ENCODE assay signal across 11 mouse cellular contexts in genomic region chr4:63744693-63745171, GRCm38 (mm10). TPM values are rescaled to one million over a fixed set of nuclear protein-coding genes. Genes with fewer than 3 reads are reported as not detected.
DNase-seq lines count a peak whose midpoint lies in the region; ATAC-seq and TF ChIP-seq lines count a peak whose summit lies in the region.
"Had no signal": no experiment of that assay in that cellular context is flagged by ENCODE, and none has a peak within 500 bp of the region (broad histone marks: within the 10 kb centered on the region; RNA-seq: fewer than 3 reads in every experiment).

Tnfsf15 (minus strand) TSS chr4:63745113.

- no peaks in the 10 kb centered on the region for H3K4me1 ChIP-seq in midbrain, embryonic 13.5 days (replicated peaks)
- H3K4me1 ChIP-seq in midbrain, embryonic 10.5 days, result peaks cover 5% of the 10 kb centered on the region
- H3K4me1 ChIP-seq in embryonic facial prominence, embryonic 12.5 days, result peaks cover 14% of the 10 kb centered on the region; the same call in 1 of the 2 replicates
- peaks cover 5% of the 10 kb centered on the region for H3K4me1 ChIP-seq in liver, adult 2 months (ENCODE audit: control insufficient read depth, insufficient read depth, low read length)
- peaks cover 26% of the 10 kb centered on the region; the same call in 1 of the 2 replicates for H3K4me1 ChIP-seq in stomach, embryonic 14.5 days (ENCODE audit: control insufficient read depth, insufficient read depth, low read length)
- H3K4me1 ChIP-seq: neural tube, embryonic 12.5 days had no signal

- DNase-seq in midbrain, embryonic 10.5 days (ENCODE audit: low spot score), result no peak
- DNase-seq in heart, postnatal 4 days, result peak; percentile 74
- DNase-seq in liver, adult 2 months (ENCODE audit: extremely low read depth, low read depth, low spot score), result peak; percentile 84
- no peak for DNase-seq in T-cell, adult 2 months (ENCODE audit: low spot score)

- peak; percentile 65 for ATAC-seq in midbrain, embryonic 13.5 days
- 0 out of 2 replicates have a peak, but pooled peaks have one; percentile 17 for ATAC-seq in embryonic facial prominence, embryonic 12.5 days (ENCODE audit: insufficient number of reproducible peaks, insufficient read depth, low FRiP score, low TSS enrichment)
- peak; percentile 24; the same call in 1 of the 2 replicates for ATAC-seq in stomach, embryonic 14.5 days (ENCODE audit: insufficient number of reproducible peaks, insufficient read depth, low FRiP score, low read depth)
- no peak for ATAC-seq in megakaryocyte-erythroid progenitor cell, adult 5-6 weeks (replicated peaks; ENCODE audit: low FRiP score, low TSS enrichment, poor library complexity, severe bottlenecking)

- H3K27me3 ChIP-seq in midbrain, embryonic 13.5 days, result no peaks in the 10 kb centered on the region
- no peaks in the 10 kb centered on the region for H3K27me3 ChIP-seq in midbrain, embryonic 10.5 days (ENCODE audit: low read depth, poor library complexity, severe bottlenecking)
- H3K27me3 ChIP-seq in embryonic facial prominence, embryonic 12.5 days, result no peaks in the 10 kb centered on the region
- no peaks in the 10 kb centered on the region for H3K27me3 ChIP-seq in liver, adult 2 months (ENCODE audit: control insufficient read depth, insufficient read depth, low read length)
- H3K27me3 ChIP-seq in stomach, embryonic 14.5 days (ENCODE audit: control insufficient read depth, insufficient read depth, low read length), result no peaks in the 10 kb centered on the region
- H3K27me3 ChIP-seq: neural tube, embryonic 12.5 days had no signal

- no peaks in the 10 kb centered on the region for H3K36me3 ChIP-seq in midbrain, embryonic 13.5 days
- H3K36me3 ChIP-seq in midbrain, embryonic 10.5 days, result no peaks in the 10 kb centered on the region
- H3K36me3 ChIP-seq in embryonic facial prominence, embryonic 12.5 days, result no peaks in the 10 kb centered on the region
- no peaks in the 10 kb centered on the region for H3K36me3 ChIP-seq in liver, adult 2 months (ENCODE audit: control insufficient read depth, insufficient read depth, low read length)
- no peaks in the 10 kb centered on the region for H3K36me3 ChIP-seq in stomach, embryonic 14.5 days (ENCODE audit: control insufficient read depth, insufficient read depth, low read length)
- H3K36me3 ChIP-seq: G1E; neural tube, embryonic 12.5 days had no signal

- H3K27ac ChIP-seq in midbrain, embryonic 13.5 days, result no peak within 1 kb of the TSS
- no peak within 1 kb of the TSS for H3K27ac ChIP-seq in midbrain, embryonic 10.5 days (replicated peaks)
- no peak within 1 kb of the TSS for H3K27ac ChIP-seq in embryonic facial prominence, embryonic 12.5 days
- H3K27ac ChIP-seq in liver, adult 2 months (replicated peaks; ENCODE audit: insufficient read depth, low read depth, low read length), result no peak within 1 kb of the TSS
- H3K27ac ChIP-seq in stomach, embryonic 14.5 days (ENCODE audit: low read length), result no peak within 1 kb of the TSS
- H3K27ac ChIP-seq: neural tube, embryonic 12.5 days had no signal

- 72% methylated on average over 8 of the region's 8 CpGs for WGBS in midbrain, embryonic 13.5 days
- WGBS in midbrain, embryonic 10.5 days, result 71% methylated on average over 8 of the region's 8 CpGs
- WGBS in embryonic facial prominence, embryonic 12.5 days, result 58% methylated on average over 8 of the region's 8 CpGs
- WGBS in liver, adult 2 months, result 11% methylated on average over 8 of the region's 8 CpGs
- WGBS in stomach, embryonic 14.5 days, result 29% methylated on average over 8 of the region's 8 CpGs

- H3K9me3 ChIP-seq in midbrain, embryonic 13.5 days, result no peaks in the 10 kb centered on the region
- no peaks in the 10 kb centered on the region for H3K9me3 ChIP-seq in midbrain, embryonic 10.5 days (replicated peaks)
- no peaks in the 10 kb centered on the region for H3K9me3 ChIP-seq in embryonic facial prominence, embryonic 12.5 days
- no peaks in the 10 kb centered on the region for H3K9me3 ChIP-seq in stomach, embryonic 14.5 days (ENCODE audit: control insufficient read depth, low read depth, low read length)
- H3K9me3 ChIP-seq: neural tube, embryonic 12.5 days had no signal

- H3K4me3 ChIP-seq in midbrain, embryonic 13.5 days (replicated peaks), result no peak within 1 kb of the TSS
- H3K4me3 ChIP-seq in midbrain, embryonic 10.5 days, result no peak within 1 kb of the TSS
- H3K4me3 ChIP-seq in embryonic facial prominence, embryonic 12.5 days, result no peak within 1 kb of the TSS
- H3K4me3 ChIP-seq in liver, adult 2 months (ENCODE audit: insufficient read depth, low read depth, low read length), result no peak within 1 kb of the TSS
- no peak within 1 kb of the TSS for H3K4me3 ChIP-seq in stomach, embryonic 14.5 days (ENCODE audit: low read depth, low read length)
- H3K4me3 ChIP-seq: erythroblast, embryonic 14.5 days; neural tube, embryonic 12.5 days had no signal

- no peak within 1 kb of the TSS for H3K9ac ChIP-seq in midbrain, embryonic 13.5 days (replicated peaks)
- H3K9ac ChIP-seq in embryonic facial prominence, embryonic 12.5 days, result no peak within 1 kb of the TSS
- no peak within 1 kb of the TSS for H3K9ac ChIP-seq in liver, adult 2 months (ENCODE audit: low read depth, low read length)
- H3K9ac ChIP-seq in stomach, embryonic 14.5 days (replicated peaks; ENCODE audit: low read depth, low read length), result no peak within 1 kb of the TSS
- H3K9ac ChIP-seq: neural tube, embryonic 12.5 days had no signal

- no peak within 1 kb of the TSS for H3K4me2 ChIP-seq in midbrain, embryonic 13.5 days (replicated peaks)
- no peak within 1 kb of the TSS for H3K4me2 ChIP-seq in embryonic facial prominence, embryonic 12.5 days (replicated peaks)
- H3K4me2 ChIP-seq in stomach, embryonic 14.5 days (replicated peaks; ENCODE audit: low read depth, low read length), result no peak within 1 kb of the TSS
- H3K4me2 ChIP-seq: neural tube, embryonic 12.5 days had no signal

- no peak for TF ChIP-seq POLR2A in liver, adult 2 months (IDR thresholded peaks at IDR 0.05; ENCODE audit: extremely low read depth, insufficient read depth, low read length)

- H3K79me2 ChIP-seq in liver, adult 2 months (ENCODE audit: control insufficient read depth, insufficient read depth, low read length), result no peaks in the 10 kb centered on the region

- no peak for TF ChIP-seq CTCF in liver, adult 2 months (IDR thresholded peaks at IDR 0.05; ENCODE audit: low read depth, low read length)

RNA-seq across cellular contexts. Expression of gene Tnfsf15, which starts in this region (rescaled TPM):
- not detected in 2 replicates for polyA plus RNA-seq in midbrain, embryonic 13.5 days (2015; fragmentation: Nextera tagmentation; extraction: Ambion mirVana)
- not detected in 2 replicates for polyA plus RNA-seq in midbrain, embryonic 10.5 days (2016; fragmentation: Nextera tagmentation; extraction: Ambion mirVana)
- not detected in 2 replicates for polyA plus RNA-seq in embryonic facial prominence, embryonic 12.5 days (2016; fragmentation: Nextera tagmentation; extraction: Ambion mirVana)
- under 1 TPM in 1 of 2 experiments, not detected in 1; 0.07 TPM for total RNA-seq in heart, postnatal 4 days (2021)
- 0.28 and 0.40 TPM in 2 replicates for total RNA-seq in liver, adult 2 months (2014; rRNA removed)
- polyA plus RNA-seq in liver, adult 2 months (2012; rRNA removed), result not detected in 2 replicates
- polyA plus RNA-seq in stomach, embryonic 14.5 days (2014; fragmentation: Nextera tagmentation; extraction: Ambion mirVana), result 0.14 TPM in 1 of 2 replicates, not detected in the other
- total RNA-seq in megakaryocyte-erythroid progenitor cell, adult 5-6 weeks (2014; fragmentation: Nextera tagmentation), result not detected in 2 replicates
- total RNA-seq in megakaryocyte-erythroid progenitor cell, adult 5-6 weeks (2017), result not detected in 2 replicates
- polyA plus RNA-seq: erythroblast, embryonic 14.5 days; G1E had no signal

Comparison
In these comparisons a context has a peak if more than half of its experiments do, and no peak if none do; other contexts are left out.
1. Peak in ATAC-seq in midbrain, embryonic 13.5 days; RNA of the gene not detected or under 1 TPM.
2. Peak in ATAC-seq in embryonic facial prominence, embryonic 12.5 days; RNA of the gene not detected or under 1 TPM.
3. Peak in DNase-seq in heart, postnatal 4 days; RNA of the gene not detected or under 1 TPM.
4. Peak in DNase-seq in liver, adult 2 months; RNA of the gene not detected or under 1 TPM.
5. Peak in ATAC-seq in stomach, embryonic 14.5 days; RNA of the gene not detected or under 1 TPM.